Mouse (Mus musculus): ENCODE measurements around the gene Cox6b2. TPM values are rescaled to one million over a fixed set of nuclear protein-coding genes. Genes with fewer than 3 reads are reported as not detected.

The Cox6b2 gene
- polyA plus RNA-seq, 3 experiments from 2014 or later: 0.86 to 1.4 TPM; not detected in 1

GRCm38 (mm10) chr7:4764946-4765710 lies 12.2 kb upstream of the Cox6b2 start:
- no peak for ATAC-seq

GRCm38 (mm10) chr7:4759670-4760069 lies 6.8 kb upstream of the Cox6b2 start:
- ATAC-seq: no peak

- ATAC-seq: no peak
Observed at GRCm38 (mm10) chr7:4751971-4752820, 698 bp downstream of the Cox6b2 start.

- ATAC-seq: no peak
Observed at GRCm38 (mm10) chr7:4749169-4749568, 3.7 kb downstream of the Cox6b2 start.

GRCm38 (mm10) chr7:4748321-4748720 lies 4.6 kb downstream of the Cox6b2 start:
- ATAC-seq: no peak

GRCm38 (mm10) chr7:4747156-4747899 lies 5.6 kb downstream of the Cox6b2 start:
- ATAC-seq: no peak

GRCm38 (mm10) chr7:4746326-4746980 lies 6.4 kb downstream of the Cox6b2 start:
- no peak for ATAC-seq

GRCm38 (mm10) chr7:4744886-4745285 lies 8.0 kb downstream of the Cox6b2 start:
- ATAC-seq: no peak

GRCm38 (mm10) chr7:4743354-4743753 lies 9.5 kb downstream of the Cox6b2 start:
- no peak for ATAC-seq

- no peak for ATAC-seq
Observed at GRCm38 (mm10) chr7:4742482-4742819, 10.4 kb downstream of the Cox6b2 start.

- ATAC-seq: no peak
Observed at GRCm38 (mm10) chr7:4741672-4742481, 11.0 kb downstream of the Cox6b2 start.

GRCm38 (mm10) chr7:4741151-4741550 lies 11.7 kb downstream of the Cox6b2 start:
- no peak for ATAC-seq

- no peak for ATAC-seq
Observed at GRCm38 (mm10) chr7:4740309-4740727, 12.6 kb downstream of the Cox6b2 start.

- peak; percentile 90 for ATAC-seq
Observed at GRCm38 (mm10) chr7:4739544-4740275, 13.2 kb downstream of the Cox6b2 start, which contains the start of gene Kmt5c. Gene Kmt5c (plus strand): TSS chr7:4740115.

GRCm38 (mm10) chr7:4739041-4739543 lies 13.8 kb downstream of the Cox6b2 start:
- ATAC-seq: peak; percentile 19

GRCm38 (mm10) chr7:4732968-4733392 lies 19.9 kb downstream of the Cox6b2 start:
- ATAC-seq: no peak

- no peak for ATAC-seq
Observed at GRCm38 (mm10) chr7:4731090-4731489, 21.8 kb downstream of the Cox6b2 start.

- no peak for ATAC-seq
Observed at GRCm38 (mm10) chr7:4725169-4725568, 27.7 kb downstream of the Cox6b2 start, which contains the start of gene Tmem150b. Gene Tmem150b (minus strand): TSS chr7:4725249.

GRCm38 (mm10) chr7:4724359-4724758 lies 28.5 kb downstream of the Cox6b2 start:
- ATAC-seq: no peak

- ATAC-seq: peak; percentile 69
Observed at GRCm38 (mm10) chr7:4723508-4723907, 29.4 kb downstream of the Cox6b2 start.
